Mouse (Mus musculus): Measurements from ENCODE around the gene Arx.

- TF ChIP-seq ZNF384 (IDR thresholded peaks at IDR 0.05; ENCODE audit: low read depth, low read length), result no peak
- no peak for TF ChIP-seq ZC3H11A (IDR thresholded peaks at IDR 0.05; ENCODE audit: borderline replicate concordance, low read depth, low read length)
- TF ChIP-seq MAFK (IDR thresholded peaks at IDR 0.05; ENCODE audit: insufficient read depth, low read depth, low read length), result no peak
- no peak for TF ChIP-seq CHD2 (IDR thresholded peaks at IDR 0.05; ENCODE audit: low read depth, low read length)
Observed at GRCm38 (mm10) chrX:93275689-93276088, 10.6 kb upstream of the Arx start.
